Mouse (Mus musculus) megakaryocyte, embryonic 14.5 days (primary cell): ENCODE measurements at regions not wholly inside any gene's neighbourhood (a gene's known extent, or its start where the extent isn't known, plus 50 kb on each side); places are given as distances from the start of the nearest gene placed in this dataset.

Source experiments
- FLI1 ChIP-seq: IDR thresholded peaks from 2 replicates; pipeline ENCODE4 v1.6.1; 2012; ENCODE audit warnings: low read length, inconsistent platforms, mixed read lengths
- GATA1 ChIP-seq: IDR thresholded peaks from 3 replicates; pipeline ENCODE4 v1.6.1; 2012; ENCODE audit warnings: mixed read lengths, low read length, inconsistent platforms, borderline replicate concordance

DNA sequence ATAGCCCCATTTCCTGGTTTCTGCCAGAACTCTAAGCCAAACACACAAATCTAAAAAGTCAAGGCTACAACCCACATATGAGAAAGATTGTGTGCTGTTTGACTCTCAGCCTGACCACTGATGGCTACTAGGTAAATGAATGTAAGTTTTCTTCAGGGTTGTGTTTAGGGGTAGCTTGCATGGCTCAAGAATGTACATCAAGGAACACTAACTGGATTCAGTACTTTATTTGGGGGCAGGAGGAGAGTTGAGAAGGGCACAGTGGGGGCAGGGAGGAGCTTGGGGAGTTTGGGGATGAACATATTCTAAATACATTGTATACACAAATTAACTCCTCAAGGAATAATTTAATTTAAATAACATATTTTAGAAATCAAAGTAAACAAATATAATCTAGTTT is 137.8 kb upstream of the Ndn start:
- TF ChIP-seq GATA1 (no peak), FLI1 (no peak)
